Mouse (Mus musculus) hindbrain, embryonic 10.5 days (tissue): ENCODE results near the gene Vmn2r86. TPM values are rescaled to one million over a fixed set of nuclear protein-coding genes. Genes with fewer than 3 reads are reported as not detected.

Source experiments
- polyA plus RNA-seq: library from polyadenylated mRNA; unstranded; fragments of >200 nt; fragmentation: Nextera tagmentation; extraction: Ambion mirVana; gene quantifications from 2 replicates; pipeline ENCODE4 v1.2.1, GENCODE M21; 2016

Vmn2r86 gene
- polyA plus RNA-seq, 1 experiment from 2014 or later = not detected

Other genes with a start within 250 kb of the Vmn2r86 start
- 0.10 TPM in 1 of 2 replicates, not detected in the other for gene Olfr827, start 241.6 kb downstream of the Vmn2r86 start, polyA plus RNA-seq
- gene Neurod4, start 175.8 kb downstream of the Vmn2r86 start, polyA plus RNA-seq = 14.0 and 23.1 TPM in 2 replicates
- not detected in 2 replicates for gene Tespa1, start 133.2 kb downstream of the Vmn2r86 start, polyA plus RNA-seq
- gene Vmn2r84, start 61.7 kb downstream of the Vmn2r86 start, polyA plus RNA-seq = not detected in 2 replicates
- gene Vmn2r85, start 26.3 kb downstream of the Vmn2r86 start, polyA plus RNA-seq = not detected in 2 replicates
- gene Vmn2r87, start 41.3 kb upstream of the Vmn2r86 start, polyA plus RNA-seq = 0.04 TPM in 1 of 2 replicates, not detected in the other